Comparison of ENCODE assay signal across 8 mouse cellular contexts in the genomic region with DNA sequence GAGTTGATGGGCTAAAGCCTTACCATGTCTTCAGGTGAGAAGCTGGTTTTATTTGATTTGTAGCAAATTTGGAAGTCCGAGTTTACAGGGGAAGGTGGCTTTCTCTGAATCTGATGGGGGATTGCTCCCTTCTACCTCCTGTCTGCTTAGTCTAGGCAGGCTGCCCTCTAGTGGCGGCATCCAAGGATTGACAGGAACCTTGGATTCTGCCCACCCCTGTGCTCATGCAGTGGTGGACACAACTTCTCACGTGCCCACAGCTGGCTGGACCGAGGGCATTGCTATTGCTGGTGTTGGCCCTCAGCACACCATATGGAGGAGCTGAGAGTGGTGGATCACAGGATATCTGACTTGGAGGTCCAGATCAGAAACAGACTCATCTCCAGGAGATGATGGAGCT. TPM values are rescaled to one million over a fixed set of nuclear protein-coding genes. Genes with fewer than 3 reads are reported as not detected.
DNase-seq lines count a peak whose midpoint lies in the region; ATAC-seq and TF ChIP-seq lines count a peak whose summit lies in the region.

No protein-coding gene starts in this region.

- no peaks in the 10 kb centered on the region for H3K27me3 ChIP-seq in hindbrain, embryonic 11.5 days (ENCODE audit: control insufficient read depth, insufficient read depth, low read length)
- H3K27me3 ChIP-seq in hindbrain, embryonic 13.5 days: no peaks in the 10 kb centered on the region
- no peaks in the 10 kb centered on the region for H3K27me3 ChIP-seq in C2C12 (ENCODE audit: control insufficient read depth, insufficient read depth, insufficient read length)
- H3K27me3 ChIP-seq in embryonic facial prominence, embryonic 11.5 days (ENCODE audit: control insufficient read depth, insufficient read depth, low read length): no peaks in the 10 kb centered on the region
- no peaks in the 10 kb centered on the region for H3K27me3 ChIP-seq in limb, embryonic 10.5 days (ENCODE audit: low read depth, poor library complexity, severe bottlenecking)

- no peaks in the 10 kb centered on the region for H3K4me1 ChIP-seq in hindbrain, embryonic 11.5 days (replicated peaks; ENCODE audit: control insufficient read depth, insufficient read depth, low read length)
- peaks cover 11% of the 10 kb centered on the region for H3K4me1 ChIP-seq in hindbrain, embryonic 13.5 days (replicated peaks)
- H3K4me1 ChIP-seq in embryonic facial prominence, embryonic 11.5 days (ENCODE audit: control insufficient read depth, insufficient read depth, low read length): no peaks in the 10 kb centered on the region
- peaks cover 11% of the 10 kb centered on the region for H3K4me1 ChIP-seq in limb, embryonic 10.5 days

- peak; percentile 61 for TF ChIP-seq CTCF in C2C12 (IDR thresholded peaks at IDR 0.05; ENCODE audit: control insufficient read depth, insufficient read depth, insufficient read length)

- H3K79me2 ChIP-seq in C2C12 (ENCODE audit: control insufficient read depth, insufficient read depth): no peaks in the 10 kb centered on the region

- H3K36me3 ChIP-seq in hindbrain, embryonic 11.5 days (ENCODE audit: control insufficient read depth, insufficient read depth, low read length): no peaks in the 10 kb centered on the region
- H3K36me3 ChIP-seq in hindbrain, embryonic 13.5 days: peaks cover 30% of the 10 kb centered on the region
- H3K36me3 ChIP-seq in C2C12 (ENCODE audit: control insufficient read depth, insufficient read depth): no peaks in the 10 kb centered on the region
- no peaks in the 10 kb centered on the region; the same call in 1 of the 2 replicates for H3K36me3 ChIP-seq in embryonic facial prominence, embryonic 11.5 days (replicated peaks; ENCODE audit: control insufficient read depth, insufficient read depth, low read depth, low read length)
- H3K36me3 ChIP-seq in limb, embryonic 10.5 days: peaks cover 14% of the 10 kb centered on the region

- no peak for ATAC-seq in hindbrain, embryonic 11.5 days (ENCODE audit: low FRiP score)
- ATAC-seq in hindbrain, embryonic 13.5 days (ENCODE audit: low FRiP score): no peak
- no peak for ATAC-seq in embryonic facial prominence, embryonic 11.5 days (replicated peaks; ENCODE audit: insufficient number of reproducible peaks, low FRiP score, low TSS enrichment, low read depth)

- H3K9me3 ChIP-seq in hindbrain, embryonic 11.5 days (ENCODE audit: control insufficient read depth, low read length): no peaks in the 10 kb centered on the region
- no peaks in the 10 kb centered on the region for H3K9me3 ChIP-seq in hindbrain, embryonic 13.5 days
- no peaks in the 10 kb centered on the region for H3K9me3 ChIP-seq in embryonic facial prominence, embryonic 11.5 days (replicated peaks; ENCODE audit: control insufficient read depth, low read length)
- no peaks in the 10 kb centered on the region for H3K9me3 ChIP-seq in limb, embryonic 10.5 days (replicated peaks)

- H3K79me3 ChIP-seq in C2C12 (ENCODE audit: low read depth): no peaks in the 10 kb centered on the region

- DNase-seq in hindbrain, embryonic 11.5 days (ENCODE audit: low spot score): peak; percentile 70
- DNase-seq in adrenal gland, adult 18-20 months (ENCODE audit: low spot score in 2 of 2): peak; percentile 63 to 65
- peak; percentile 68 for DNase-seq in embryonic facial prominence, embryonic 11.5 days (ENCODE audit: low spot score)
- peak; percentile 69 for DNase-seq in limb, embryonic 10.5 days (ENCODE audit: low spot score)
- DNase-seq in ovary, postnatal 36 days (ENCODE audit: low spot score): peak; percentile 51
- DNase-seq in Muller cell, postnatal 12 days (ENCODE audit: inconsistent ontology term): no peak

- H3K9ac ChIP-seq in hindbrain, embryonic 11.5 days (ENCODE audit: low read depth, low read length): no peak overlapping the region
- no peak overlapping the region for H3K9ac ChIP-seq in hindbrain, embryonic 13.5 days
- no peak overlapping the region for H3K9ac ChIP-seq in embryonic facial prominence, embryonic 11.5 days (replicated peaks; ENCODE audit: low read length)

- H3K27ac ChIP-seq in hindbrain, embryonic 11.5 days (ENCODE audit: low read depth, low read length): no peak overlapping the region
- no peak overlapping the region for H3K27ac ChIP-seq in hindbrain, embryonic 13.5 days
- no peak overlapping the region for H3K27ac ChIP-seq in embryonic facial prominence, embryonic 11.5 days (replicated peaks; ENCODE audit: low read depth, low read length)
- no peak overlapping the region for H3K27ac ChIP-seq in limb, embryonic 10.5 days

- WGBS in hindbrain, embryonic 11.5 days: 48% methylated on average over 4 of the region's 4 CpGs
- WGBS in hindbrain, embryonic 13.5 days: 49% methylated on average over 4 of the region's 4 CpGs
- 44% methylated on average over 4 of the region's 4 CpGs for WGBS in embryonic facial prominence, embryonic 11.5 days
- WGBS in limb, embryonic 10.5 days: 50% methylated on average over 4 of the region's 4 CpGs

- no peak overlapping the region for H3ac ChIP-seq in C2C12 (ENCODE audit: control insufficient read depth, insufficient read length, low read depth)

- no peak overlapping the region for H3K4me2 ChIP-seq in hindbrain, embryonic 11.5 days (replicated peaks; ENCODE audit: low read depth, low read length)
- H3K4me2 ChIP-seq in hindbrain, embryonic 13.5 days: no peak overlapping the region
- no peak overlapping the region for H3K4me2 ChIP-seq in embryonic facial prominence, embryonic 11.5 days (ENCODE audit: low read depth, low read length)

- H3K4me3 ChIP-seq in hindbrain, embryonic 11.5 days (ENCODE audit: low read depth, low read length): no peak overlapping the region
- H3K4me3 ChIP-seq in hindbrain, embryonic 13.5 days: no peak overlapping the region
- no peak overlapping the region for H3K4me3 ChIP-seq in C2C12 (ENCODE audit: insufficient read depth, poor library complexity, severe bottlenecking)
- no peak overlapping the region for H3K4me3 ChIP-seq in embryonic facial prominence, embryonic 11.5 days (ENCODE audit: low read depth, low read length)
- H3K4me3 ChIP-seq in limb, embryonic 10.5 days: no peak overlapping the region

TF ChIP-seq in C2C12, 6 proteins besides CTCF, POLR2A, EP300 and RAD21:
- TF ChIP-seq MAX (IDR thresholded peaks at IDR 0.05) (no peak), MYOG (IDR thresholded peaks at IDR 0.05; ENCODE audit: control insufficient read depth, extremely low read depth, insufficient read length) (no peak), USF1 (IDR thresholded peaks at IDR 0.05; ENCODE audit: low read depth) (no peak), FOSL1 (IDR thresholded peaks at IDR 0.05; ENCODE audit: insufficient read depth, low read length, poor library complexity, severe bottlenecking) (no peak), MYOD1 (IDR thresholded peaks at IDR 0.05; ENCODE audit: control insufficient read depth, insufficient read length, low read depth) (no peak), CEBPB (IDR thresholded peaks at IDR 0.05; ENCODE audit: low read depth) (no peak)

RNA-seq across cellular contexts. Expression of gene Tbc1d22a, which starts 22.0 kb away (rescaled TPM):
- 7.3 and 8.3 TPM in 2 replicates for polyA plus RNA-seq in hindbrain, embryonic 11.5 days (2014; fragmentation: Nextera tagmentation; extraction: Ambion mirVana)
- 12.1 and 13.5 TPM in 2 replicates for polyA plus RNA-seq in hindbrain, embryonic 13.5 days (2015; fragmentation: Nextera tagmentation; extraction: Ambion mirVana)
- polyA plus RNA-seq in C2C12 (2012; fragmentation: generic; extraction: Trizol): 19.7 TPM
- 10 to 100 TPM; 28.2 to 29.1 TPM for total RNA-seq in adrenal gland, adult 18-20 months (2021)
- polyA plus RNA-seq in embryonic facial prominence, embryonic 11.5 days (2014; fragmentation: Nextera tagmentation; extraction: Ambion mirVana): 6.2 and 7.6 TPM in 2 replicates
- 11.2 and 12.0 TPM in 2 replicates for polyA plus RNA-seq in limb, embryonic 10.5 days (2016; fragmentation: Nextera tagmentation; extraction: Ambion mirVana)

RNA-seq across cellular contexts. Expression of gene Cerk, which starts 50.3 kb away (rescaled TPM):
- 16.9 and 18.4 TPM in 2 replicates for polyA plus RNA-seq in hindbrain, embryonic 11.5 days (2014; fragmentation: Nextera tagmentation; extraction: Ambion mirVana)
- polyA plus RNA-seq in hindbrain, embryonic 13.5 days (2015; fragmentation: Nextera tagmentation; extraction: Ambion mirVana): 24.3 and 24.5 TPM in 2 replicates
- polyA plus RNA-seq in C2C12 (2012; fragmentation: generic; extraction: Trizol): 18.1 TPM
- 10 to 100 TPM; 40.6 to 68.6 TPM for total RNA-seq in adrenal gland, adult 18-20 months (2021)
- 16.3 and 17.6 TPM in 2 replicates for polyA plus RNA-seq in embryonic facial prominence, embryonic 11.5 days (2014; fragmentation: Nextera tagmentation; extraction: Ambion mirVana)
- 10.5 and 13.8 TPM in 2 replicates for polyA plus RNA-seq in limb, embryonic 10.5 days (2016; fragmentation: Nextera tagmentation; extraction: Ambion mirVana)
